Mouse (Mus musculus) heart, postnatal 0 days (tissue): ENCODE measurements around the gene Zfp697. TPM values are rescaled to one million over a fixed set of nuclear protein-coding genes. Genes with fewer than 3 reads are reported as not detected.

Source experiments
- ATAC-seq: fragments of 200-750 bp; cut with Nextera tagmentation; 2 replicates; pipeline ENCODE4 v1.8.0; 2017; ENCODE audit warnings: low read depth, moderate number of reproducible peaks, moderate library complexity; ENCODE audit not compliant: insufficient read depth
- DNase-seq: peaks from one replicate; pipeline ENCODE4 v3.0.0-alpha.2; 2016; ENCODE audit warnings: low spot score
- H3K27ac ChIP-seq: fragments of 300-500 bp; sonication (generic); 2 replicates; pipeline ENCODE4 v1.5.1; 2014; ENCODE audit warnings: low read depth, mild to moderate bottlenecking
- H3K27me3 ChIP-seq: fragments of 300-500 bp; sonication (generic); 2 replicates; pipeline ENCODE4 v1.6.1; 2014; ENCODE audit warnings: low read length, mixed read lengths; ENCODE audit not compliant: control insufficient read depth, insufficient read depth
- H3K36me3 ChIP-seq: fragments of 300-500 bp; sonication (generic); replicated peaks from 2 replicates; pipeline ENCODE4 v1.6.1; 2014; ENCODE audit warnings: low read length, mixed read lengths; ENCODE audit not compliant: control insufficient read depth, insufficient read depth
- H3K4me1 ChIP-seq: fragments of 300-500 bp; sonication (generic); 2 replicates; pipeline ENCODE4 v1.6.1; 2014; ENCODE audit warnings: antibody characterized with exemption; ENCODE audit not compliant: control insufficient read depth, insufficient read depth
- H3K4me2 ChIP-seq: fragments of 300-500 bp; sonication (generic); 2 replicates; pipeline ENCODE4 v1.6.1; 2014; ENCODE audit warnings: low read depth, mild to moderate bottlenecking, low read length, moderate library complexity
- H3K4me3 ChIP-seq: fragments of 300-500 bp; sonication (generic); 2 replicates; pipeline ENCODE4 v1.5.1; 2014; ENCODE audit warnings: low read depth, low read length
- H3K9ac ChIP-seq: fragments of 300-500 bp; sonication (generic); replicated peaks from 2 replicates; pipeline ENCODE4 v1.6.1; 2014; ENCODE audit warnings: low read depth, low read length, mixed read lengths
- H3K9me3 ChIP-seq: fragments of 300-500 bp; sonication (generic); replicated peaks from 2 replicates; pipeline ENCODE4 v1.6.1; 2016; ENCODE audit warnings: low read length; ENCODE audit not compliant: control insufficient read depth
- CTCF ChIP-seq: IDR thresholded peaks from 2 replicates; pipeline ENCODE4 v1.5.1; 2016; ENCODE audit warnings: antibody characterized with exemption, control low read depth, low read depth
- EP300 ChIP-seq: IDR thresholded peaks from 2 replicates; pipeline ENCODE4 v1.6.1; 2016; ENCODE audit warnings: antibody characterized with exemption, low read depth
- WGBS: fragments of 180-500 bp; shearing (Covaris S2); extraction: QIAGEN DNeasy Blood & Tissue Kit; methylation state at CpG from one replicate; pipeline ENCODE4 v1.1.7; 2014; 5-methylcytosine and 5-hydroxymethylcytosine counted together
- polyA plus RNA-seq: library from polyadenylated mRNA; unstranded; fragments of >200 nt; fragmentation: Nextera tagmentation; extraction: Ambion mirVana; gene quantifications from 2 replicates; pipeline ENCODE4 v1.2.1, GENCODE M21; 2015
- total RNA-seq: library from RNA; depleted of rRNA; stranded (reverse); fragments of >200 nt; gene quantifications from 2 replicates; pipeline ENCODE4 v1.2.3, GENCODE M21; 2014; ENCODE audit warnings: low replicate concordance; rRNA removed

Zfp697 gene
- total RNA-seq (10.4 and 20.8 TPM in 2 replicates), polyA plus RNA-seq (9.4 and 9.6 TPM in 2 replicates)

DNA sequence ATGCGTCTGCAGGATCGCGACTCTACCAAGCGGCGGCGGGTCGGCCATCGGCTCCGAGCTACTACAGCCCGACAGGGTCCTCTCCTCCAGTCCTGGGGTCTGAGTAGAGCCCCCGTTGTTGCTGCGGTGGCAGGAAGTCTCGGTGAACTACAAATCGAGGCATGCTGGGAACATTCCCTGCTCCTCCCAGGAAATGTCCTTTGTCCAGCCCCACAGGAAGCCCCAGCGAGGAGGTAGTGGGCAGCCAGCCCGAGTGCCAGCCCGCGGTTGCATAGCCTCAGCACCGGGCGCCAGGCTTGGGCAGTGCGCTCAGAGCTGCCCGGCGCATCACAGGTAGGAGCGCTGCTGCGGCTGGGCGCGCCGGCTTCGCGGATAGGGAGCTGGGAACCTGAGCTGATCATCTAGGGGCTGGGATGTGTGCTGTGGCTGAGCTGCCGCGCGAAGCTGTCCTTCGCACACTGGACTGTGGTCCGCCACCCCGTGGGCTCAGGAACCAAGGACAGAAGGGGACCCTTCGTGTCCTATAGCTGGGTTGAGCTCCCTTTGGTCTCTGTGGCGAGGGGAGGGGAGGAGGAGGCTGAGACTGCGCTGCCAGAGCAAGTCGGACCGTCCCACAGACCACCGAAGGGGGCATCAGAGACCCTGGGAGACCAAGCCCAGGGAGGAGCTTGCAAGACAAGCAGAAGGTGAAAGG is at the start of gene Zfp697:
Gene Zfp697, plus strand, starts transcription at position 216 of the 694 bp plus-strand sequence.
- Histone ChIP-seq H3K9ac (peak within 1 kb of the TSS; percentile 66), H3K4me2 (peak within 1 kb of the TSS; percentile 99), H3K36me3 (no peaks in the 10 kb centered on the region), H3K27me3 (no peaks in the 10 kb centered on the region), H3K9me3 (no peaks in the 10 kb centered on the region), H3K27ac (peak within 1 kb of the TSS; percentile 85), H3K4me3 (peak within 1 kb of the TSS; percentile 77), H3K4me1 (peaks cover 23% of the 10 kb centered on the region)
- ATAC-seq (peak; percentile 92), DNase-seq (peak; percentile 73)
- WGBS: under 1% methylated on average over 41 of the region's 42 CpGs
- TF ChIP-seq CTCF (peak; percentile 45), EP300 (no peak)

- 98% methylated on average over 2 of the region's 2 CpGs for WGBS
- TF ChIP-seq CTCF (no peak), EP300 (no peak)
- H3K4me3 ChIP-seq: no peak overlapping the region
- H3K9me3 ChIP-seq: no peaks in the 10 kb centered on the region
- H3K4me2 ChIP-seq: no peak overlapping the region
- H3K27me3 ChIP-seq: no peaks in the 10 kb centered on the region
- H3K4me1 ChIP-seq: no peaks in the 10 kb centered on the region; the same call in 1 of the 2 replicates
- no peak overlapping the region for H3K9ac ChIP-seq
- H3K27ac ChIP-seq: no peak overlapping the region
- 0 out of 2 replicates have a peak, but pooled peaks cover 5% of the 10 kb centered on the region for H3K36me3 ChIP-seq
- DNase-seq (no peak), ATAC-seq (no peak)
Observed at GRCm38 (mm10) chr3:98334010-98334409, 48.3 kb upstream of the Zfp697 start.

- Histone ChIP-seq H3K36me3 (0 out of 2 replicates have a peak, but pooled peaks cover 5% of the 10 kb centered on the region), H3K4me3 (no peak overlapping the region), H3K4me1 (no peaks in the 10 kb centered on the region; the same call in 1 of the 2 replicates), H3K27me3 (no peaks in the 10 kb centered on the region), H3K9me3 (no peaks in the 10 kb centered on the region), H3K9ac (no peak overlapping the region), H3K27ac (no peak overlapping the region), H3K4me2 (no peak overlapping the region)
- TF ChIP-seq CTCF (no peak), EP300 (no peak)
- ATAC-seq (no peak), DNase-seq (no peak)
Observed at GRCm38 (mm10) chr3:98335331-98335730, 46.9 kb upstream of the Zfp697 start.

DNA sequence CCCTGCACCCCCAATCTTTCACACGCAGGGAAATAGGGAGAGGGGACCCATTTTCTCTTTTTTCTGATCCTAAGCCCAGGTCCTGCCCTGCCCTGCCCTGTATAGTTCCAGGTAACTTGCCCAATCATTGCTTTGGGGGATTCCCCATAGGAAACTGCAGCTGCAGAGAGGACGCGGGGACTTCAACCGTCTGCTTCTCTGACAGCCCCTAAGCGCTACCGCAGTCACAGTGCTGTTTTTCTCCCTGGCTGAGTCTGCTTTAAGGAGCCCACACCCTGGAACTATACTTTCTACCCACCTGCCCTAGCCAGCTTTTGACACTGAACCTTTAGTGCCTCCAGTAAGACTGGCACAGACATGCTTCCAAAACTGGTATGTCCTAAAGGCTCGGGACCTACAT is 46.4 kb upstream of the Zfp697 start:
- 77% methylated on average over 7 of the region's 7 CpGs for WGBS
- no peaks in the 10 kb centered on the region for H3K9me3 ChIP-seq
- no peak for DNase-seq
- no peak for ATAC-seq
- H3K27me3 ChIP-seq: no peaks in the 10 kb centered on the region
- TF ChIP-seq EP300 (no peak), CTCF (no peak)
- 0 out of 2 replicates have a peak, but pooled peaks cover 5% of the 10 kb centered on the region for H3K36me3 ChIP-seq
- H3K9ac ChIP-seq: no peak overlapping the region
- H3K4me1 ChIP-seq: no peaks in the 10 kb centered on the region; the same call in 1 of the 2 replicates
- no peak overlapping the region for H3K4me3 ChIP-seq
- no peak overlapping the region for H3K4me2 ChIP-seq
- no peak overlapping the region for H3K27ac ChIP-seq

GRCm38 (mm10) chr3:98336661-98337654 is 45.3 kb upstream of the Zfp697 start:
- WGBS: 88% methylated on average over 22 of the region's 22 CpGs
- no peak for TF ChIP-seq CTCF
- H3K27me3 ChIP-seq: no peaks in the 10 kb centered on the region
- H3K9ac ChIP-seq: no peak overlapping the region
- DNase-seq (no peak), ATAC-seq (no peak)
- H3K4me1 ChIP-seq: no peaks in the 10 kb centered on the region; the same call in 1 of the 2 replicates
- H3K4me2 ChIP-seq: no peak overlapping the region
- 0 out of 2 replicates have a peak, but pooled peaks cover 5% of the 10 kb centered on the region for H3K36me3 ChIP-seq
- H3K27ac ChIP-seq: no peak overlapping the region
- no peak overlapping the region for H3K4me3 ChIP-seq
- no peaks in the 10 kb centered on the region for H3K9me3 ChIP-seq
